Mouse (Mus musculus) ovary, postnatal 10 days (tissue): Measurements from ENCODE around the gene Gimap4.
"Not testable (repeated sequence)": the region's sequence is repeated elsewhere in the genome, so short reads cannot be mapped to it uniquely, and the experiment has no call there.

Source experiments
- DNase-seq: peaks from one replicate; pipeline ENCODE4 v3.0.0; 2022; ENCODE audit warnings: low spot score

Gimap4 gene

DNA sequence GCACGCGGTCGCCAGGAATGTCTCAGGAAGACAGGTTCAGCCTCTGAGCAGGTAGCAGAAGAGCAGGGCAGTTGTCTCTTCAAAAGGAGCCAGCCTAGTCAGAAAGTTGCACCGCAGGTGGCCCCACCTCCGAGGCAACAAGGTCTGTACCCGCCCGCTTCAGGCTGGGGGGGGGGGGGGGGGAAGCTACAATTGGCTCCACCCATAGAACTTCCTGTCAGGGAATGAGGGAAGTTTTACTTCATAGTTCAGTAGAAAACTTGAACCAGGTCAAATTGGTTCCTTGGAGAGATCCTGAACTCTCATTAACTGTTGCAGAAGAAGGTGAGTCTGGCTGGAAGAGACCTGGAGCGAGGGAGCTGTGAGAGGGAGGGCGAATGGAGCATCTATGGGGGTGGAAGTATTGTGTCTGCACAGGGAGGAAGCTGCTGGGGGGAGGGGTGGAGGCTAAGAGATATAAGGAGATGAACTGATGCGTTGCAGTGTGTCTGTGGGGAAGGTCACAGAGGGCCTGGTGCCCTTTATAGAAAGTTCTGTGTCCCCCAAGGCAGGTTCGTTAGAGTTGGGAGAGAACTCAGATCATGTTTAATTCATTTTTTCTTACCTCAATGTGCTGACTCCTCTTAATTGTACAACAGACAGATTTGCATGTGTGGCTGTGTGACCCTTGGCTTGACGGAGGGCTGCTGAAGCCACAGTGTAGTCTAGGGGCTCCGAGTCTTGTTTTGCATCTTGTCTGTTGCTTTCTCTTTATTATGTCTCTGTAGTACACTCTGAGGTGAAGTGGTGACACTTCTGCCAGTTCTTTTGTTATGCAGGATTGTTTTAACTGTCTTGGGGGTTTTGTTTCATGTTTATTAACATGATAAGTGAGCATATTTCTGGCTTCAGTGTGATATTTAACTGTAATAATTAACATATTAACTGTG, 8.2 kb upstream of the Gimap4 start, which contains the start of gene Gimap9:
Gimap9 (plus strand) TSS at position 199 of the 929 bp plus-strand sequence.
- no peak for DNase-seq

DNA sequence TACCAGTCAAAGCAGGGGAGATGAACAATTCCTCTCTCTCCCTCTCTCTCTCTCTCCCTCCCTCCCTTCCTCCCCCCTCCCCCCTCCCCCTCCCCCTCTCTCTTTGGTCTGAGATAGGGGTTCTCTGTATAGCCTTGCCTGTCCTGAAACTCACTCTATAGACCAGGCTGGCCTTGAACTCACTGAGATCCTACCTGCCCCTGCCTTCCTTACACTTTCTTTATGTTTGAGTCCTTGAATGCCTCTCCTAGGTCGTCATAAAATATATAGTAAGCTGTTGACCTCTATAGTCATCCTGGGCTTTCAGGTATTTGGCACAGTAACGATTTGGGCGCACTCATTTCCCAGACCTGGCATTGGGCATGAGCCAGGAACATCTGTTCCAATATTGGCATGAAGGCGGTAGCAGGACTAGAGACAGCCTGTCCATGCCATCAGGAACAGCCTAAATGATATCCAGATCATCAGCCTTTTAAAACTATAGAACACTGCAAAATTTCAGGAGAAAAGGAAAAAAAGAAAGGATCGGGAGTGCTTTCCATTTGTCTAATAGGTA, 7.4 kb upstream of the Gimap4 start:
- no peak for DNase-seq

DNA sequence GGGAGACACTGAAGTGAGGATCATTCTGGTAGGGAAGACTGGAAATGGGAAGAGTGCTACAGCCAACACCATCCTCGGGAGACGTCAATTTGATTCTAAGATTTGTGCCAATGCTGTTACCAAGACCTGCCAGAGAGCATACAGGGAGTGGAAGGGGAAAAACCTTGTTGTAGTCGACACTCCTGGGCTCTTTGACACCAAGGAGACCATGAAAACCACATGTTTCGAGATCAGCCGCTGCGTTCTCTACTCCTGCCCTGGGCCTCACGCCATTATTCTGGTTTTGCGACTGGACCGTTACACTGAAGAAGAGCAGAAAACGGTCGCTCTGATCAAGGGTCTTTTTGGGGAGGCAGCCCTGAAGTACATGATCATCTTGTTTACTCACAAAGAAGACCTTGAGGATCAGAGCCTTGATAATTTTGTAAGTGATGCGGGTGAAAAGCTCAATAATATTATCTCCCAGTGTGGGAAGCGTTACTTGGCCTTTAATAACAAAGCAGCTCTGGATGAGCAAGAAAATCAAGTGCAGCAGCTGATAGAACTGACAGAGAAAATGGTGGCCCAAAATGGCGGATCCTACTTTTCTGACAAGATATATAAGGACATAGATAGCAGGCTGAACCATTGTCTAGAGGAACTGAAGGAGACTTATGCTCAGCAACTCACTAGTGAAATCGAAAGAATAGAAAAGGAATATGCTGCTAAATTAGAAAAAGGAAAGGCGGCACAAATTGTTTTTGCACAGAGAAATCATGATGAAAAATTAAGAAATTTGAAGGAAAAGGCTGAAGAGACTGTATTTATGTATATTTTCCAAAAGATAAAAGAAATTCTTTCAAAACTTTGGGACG, 6.6 kb upstream of the Gimap4 start:
- DNase-seq = no peak

DNA sequence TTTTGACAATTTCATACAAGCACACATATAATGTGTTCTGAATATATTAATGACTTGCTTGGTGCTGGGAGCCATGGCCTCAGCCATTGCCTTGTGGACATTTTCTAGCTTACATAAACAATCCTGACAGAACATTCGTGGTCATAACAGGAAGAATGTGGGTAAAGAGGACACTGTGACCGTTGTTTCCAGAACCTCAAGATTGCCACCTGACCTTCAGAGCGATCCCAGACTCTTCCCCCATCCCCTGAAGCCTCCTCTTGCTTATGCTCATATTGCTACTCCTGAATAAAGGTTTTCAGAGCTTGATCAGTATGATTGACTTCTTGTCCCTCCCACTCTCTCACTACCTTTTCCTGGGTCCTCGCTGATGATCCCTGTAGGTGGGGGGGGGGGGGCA, 6.0 kb upstream of the Gimap4 start:
- DNase-seq = no peak

DNA sequence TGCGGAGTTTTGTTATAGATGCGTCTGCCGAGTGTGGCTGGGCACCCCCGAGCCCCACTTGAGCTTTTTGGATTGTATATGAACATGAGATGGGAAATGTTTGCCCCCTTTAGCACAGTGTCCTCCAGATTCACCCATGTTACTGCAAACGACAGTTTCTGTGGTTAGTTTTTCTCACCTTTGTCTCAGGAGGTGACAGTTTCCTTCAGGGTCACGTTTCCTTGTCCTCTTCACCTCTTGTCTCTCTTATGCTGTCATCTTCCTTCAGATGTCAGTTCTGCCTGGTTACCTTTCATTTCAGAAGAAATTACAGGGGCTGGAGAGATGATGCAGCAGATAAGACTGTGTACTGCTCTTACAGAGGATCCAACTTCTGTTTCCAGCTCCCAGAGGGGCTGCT, 4.6 kb upstream of the Gimap4 start:
- no peak for DNase-seq

DNA sequence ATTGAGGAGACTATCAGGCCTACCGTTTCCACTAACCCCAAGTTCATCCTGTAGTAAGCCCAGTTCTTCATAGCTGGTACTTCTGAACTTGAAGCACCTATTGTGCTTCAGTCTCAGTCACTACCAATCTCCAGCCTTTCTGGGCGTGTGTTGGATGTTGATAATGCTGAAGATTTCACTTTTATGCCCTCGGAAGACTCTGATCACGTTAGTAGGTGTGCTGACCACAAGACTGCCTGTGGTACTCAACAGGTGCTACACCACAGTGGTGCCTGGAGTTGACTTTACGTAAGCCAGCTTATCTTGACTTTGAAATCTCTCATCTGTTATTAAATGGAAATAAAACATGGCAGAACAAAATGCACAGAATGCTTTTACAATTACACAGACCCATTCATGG, 3.9 kb upstream of the Gimap4 start:
- no peak for DNase-seq

DNA sequence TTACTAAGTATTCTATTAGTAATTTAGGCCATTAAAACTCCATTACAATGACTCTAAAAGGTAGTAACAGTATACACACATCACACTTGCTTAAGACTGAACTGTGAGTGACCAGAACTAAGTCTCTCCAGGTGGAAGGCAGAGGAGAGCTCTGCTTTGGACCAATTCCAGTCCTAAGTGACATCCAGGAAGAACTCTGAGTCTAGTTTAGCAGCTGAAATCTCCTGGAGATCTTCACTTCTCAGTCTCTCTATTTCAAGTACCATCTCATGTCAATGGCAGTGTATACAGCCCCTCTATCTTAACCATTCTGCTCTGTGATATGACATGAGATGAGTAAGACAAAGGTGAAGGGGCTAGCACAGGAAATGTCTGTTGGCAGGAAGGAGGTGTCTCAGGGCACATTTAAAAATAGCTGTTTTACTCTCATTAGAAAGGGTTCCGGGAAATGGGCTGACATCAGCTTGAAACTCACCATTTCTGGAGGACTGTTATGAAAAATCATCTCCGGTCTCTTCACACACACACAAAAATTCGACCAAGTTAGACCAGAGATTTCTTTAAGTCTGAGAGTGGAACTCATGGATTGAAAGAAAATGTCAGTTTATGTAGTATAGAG, 2.8 kb upstream of the Gimap4 start:
- DNase-seq = no peak

DNA sequence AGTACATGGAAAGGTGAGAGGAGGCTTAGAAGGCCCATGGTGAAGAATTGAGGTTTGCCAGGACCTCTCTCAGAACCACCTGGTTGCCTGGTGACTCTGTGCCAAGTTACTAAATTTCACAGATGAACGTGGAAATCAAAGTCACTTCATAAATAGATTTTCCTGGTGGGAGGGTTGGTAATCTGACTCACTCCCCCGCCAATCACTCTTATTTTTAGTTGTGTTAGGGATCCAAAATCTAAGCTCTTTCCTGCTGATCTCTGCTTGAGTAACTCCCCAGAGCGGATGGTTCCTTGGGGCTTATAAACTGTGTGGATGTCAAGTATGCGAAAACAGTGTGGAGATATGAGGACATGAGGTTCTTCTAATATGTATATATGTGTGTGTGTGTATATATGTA, 2.1 kb upstream of the Gimap4 start:
- no peak for DNase-seq

DNA sequence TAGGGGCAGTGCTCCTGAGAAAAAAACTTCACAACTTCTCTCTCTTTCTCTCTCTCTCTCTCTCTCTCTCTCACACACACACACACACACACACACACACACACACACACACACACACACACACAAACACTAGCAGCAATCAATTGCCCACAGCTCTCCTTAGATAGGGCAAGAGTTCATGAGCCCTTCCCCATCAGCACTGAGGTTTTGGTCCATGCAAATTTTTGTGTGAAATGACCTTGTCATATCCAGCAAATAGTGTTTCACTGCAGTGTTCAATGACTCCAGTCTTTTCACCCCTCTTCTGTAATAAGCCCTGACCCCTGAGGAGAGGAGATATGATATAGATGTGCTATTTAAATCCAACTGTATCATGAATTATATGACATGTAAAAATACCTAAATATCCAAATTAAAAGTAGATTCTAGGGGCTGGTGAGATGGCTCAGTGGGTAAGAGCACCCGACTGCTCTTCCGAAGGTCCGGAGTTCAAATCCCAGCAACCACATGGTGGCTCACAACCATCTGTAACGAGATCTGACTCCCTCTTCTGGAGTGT, 1.0 kb upstream of the Gimap4 start:
- DNase-seq = not testable (repeated sequence)

DNA sequence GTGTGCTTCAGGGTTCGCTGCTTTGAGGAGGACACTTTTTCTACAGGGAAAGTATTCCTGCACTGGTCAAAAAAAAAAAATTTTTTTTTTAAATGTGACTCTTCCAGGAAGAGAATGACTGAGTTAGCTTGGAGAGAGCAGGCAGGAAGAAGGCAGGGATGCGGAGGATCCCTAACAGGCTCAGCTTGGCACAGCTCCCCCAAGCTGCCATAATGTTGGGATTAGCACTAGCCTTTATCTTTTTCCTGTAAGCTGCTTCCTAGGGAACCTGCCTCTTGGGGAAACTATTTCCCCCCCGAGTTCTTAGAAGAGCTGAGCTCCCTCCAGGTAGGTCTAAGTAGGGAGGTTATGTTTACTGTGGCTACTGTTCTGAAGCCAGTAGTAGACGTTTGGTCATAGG, 457 bp downstream of the Gimap4 start:
- no peak for DNase-seq

DNA sequence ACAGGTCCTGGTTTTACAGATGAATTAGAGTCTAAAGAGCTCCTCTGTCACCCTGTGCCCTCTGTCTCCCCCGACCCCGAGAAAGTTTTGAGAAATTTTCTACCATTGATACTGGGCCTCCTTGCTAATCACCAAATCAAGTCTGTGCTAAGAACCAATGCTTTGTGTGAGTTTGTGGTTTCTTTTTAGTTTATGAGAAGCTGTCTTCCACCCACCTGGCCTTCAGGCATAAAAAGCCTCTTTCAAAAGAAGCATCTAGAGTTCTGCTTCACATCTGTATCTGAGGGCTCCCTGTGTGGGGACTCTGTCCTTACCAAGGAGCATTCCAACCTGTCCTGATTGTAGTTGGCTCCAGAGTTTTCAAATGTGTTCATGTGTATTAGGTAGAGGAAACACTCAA, 902 bp downstream of the Gimap4 start:
- no peak for DNase-seq

DNA sequence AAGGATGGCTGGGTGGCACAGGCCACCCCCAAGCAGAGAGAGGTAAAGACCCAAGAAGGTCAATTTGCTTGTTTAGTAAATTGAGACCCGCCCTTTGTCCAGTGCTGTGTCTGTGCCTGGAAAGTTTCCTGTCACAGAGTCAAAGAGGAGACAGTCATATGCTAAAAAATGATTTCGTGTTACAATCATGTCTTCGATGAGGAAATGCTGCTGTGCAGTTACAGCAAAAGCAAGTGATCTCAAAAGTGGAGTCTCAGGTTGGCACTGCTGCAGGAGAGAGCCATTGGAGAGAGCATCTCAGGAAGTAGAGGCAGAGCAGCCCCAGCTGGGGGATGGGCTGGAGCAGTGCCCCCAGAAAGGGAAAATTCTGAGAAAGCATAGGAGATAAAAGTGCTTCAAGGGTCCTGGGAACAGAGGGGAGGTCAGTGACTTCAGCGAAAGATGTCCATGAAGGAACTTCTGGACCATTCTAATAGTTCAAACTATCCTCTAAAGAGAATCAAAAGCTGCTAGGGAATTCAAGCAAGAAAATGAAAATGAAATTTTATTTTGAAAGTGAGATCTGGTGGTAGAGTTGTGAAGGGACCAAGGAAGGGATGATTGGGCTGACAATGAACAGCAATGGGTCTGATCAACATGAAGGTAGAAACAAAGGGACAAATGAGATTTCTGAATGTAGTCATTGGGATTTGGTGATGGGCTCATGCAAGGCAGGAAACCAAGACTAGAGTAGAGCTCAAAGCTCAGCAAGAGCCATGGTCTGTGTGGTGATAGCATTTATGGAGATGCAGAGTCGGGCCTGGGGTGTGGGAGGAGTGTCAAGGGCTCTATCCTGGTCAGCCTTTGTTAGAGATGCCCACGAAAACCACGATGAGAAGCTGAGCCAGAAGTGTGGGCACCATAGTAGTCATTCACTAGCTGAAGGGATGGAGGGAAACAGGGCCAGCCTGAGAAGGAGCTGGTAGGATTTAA, 1.6 kb downstream of the Gimap4 start:
- no peak for DNase-seq

DNA sequence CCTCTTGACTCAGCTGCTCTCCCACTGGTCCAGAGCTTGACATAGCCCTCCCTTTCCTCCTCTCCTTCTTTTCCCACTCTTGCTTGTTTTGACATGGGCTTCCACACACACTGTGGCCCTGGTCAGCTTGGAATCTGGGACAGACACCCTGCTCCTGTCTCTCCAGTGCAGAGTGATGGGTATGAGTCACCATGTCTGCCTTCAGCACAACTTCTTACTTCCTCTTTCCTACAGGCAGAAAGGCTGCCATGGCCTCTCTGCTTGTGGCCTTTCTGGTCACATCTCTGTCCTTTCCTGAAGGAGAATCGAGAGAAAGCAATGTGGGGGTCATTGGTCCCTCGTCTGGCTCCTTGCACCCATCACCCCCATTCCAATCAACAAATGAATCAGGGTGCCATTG, 2.7 kb downstream of the Gimap4 start:
- DNase-seq = no peak

DNA sequence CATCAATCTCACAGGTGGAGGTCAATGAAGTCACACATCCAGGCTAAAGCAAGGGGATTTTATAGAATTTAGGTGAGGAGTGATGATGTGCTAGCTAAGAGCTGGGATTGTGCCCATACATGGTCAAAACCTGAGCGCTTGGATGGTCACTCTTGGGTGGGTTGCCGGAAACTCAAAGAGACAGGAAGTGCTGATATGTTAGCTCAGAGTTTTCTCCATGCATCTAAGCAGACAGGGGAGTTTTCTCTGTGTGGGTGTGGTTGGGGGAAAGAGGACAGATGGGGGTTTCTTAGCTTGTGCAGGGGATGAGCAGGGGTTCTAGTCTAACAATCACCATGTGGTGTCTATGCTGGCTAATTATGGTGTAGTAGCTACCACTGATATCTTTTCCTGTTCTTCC, 5.0 kb downstream of the Gimap4 start:
- DNase-seq = no peak

DNA sequence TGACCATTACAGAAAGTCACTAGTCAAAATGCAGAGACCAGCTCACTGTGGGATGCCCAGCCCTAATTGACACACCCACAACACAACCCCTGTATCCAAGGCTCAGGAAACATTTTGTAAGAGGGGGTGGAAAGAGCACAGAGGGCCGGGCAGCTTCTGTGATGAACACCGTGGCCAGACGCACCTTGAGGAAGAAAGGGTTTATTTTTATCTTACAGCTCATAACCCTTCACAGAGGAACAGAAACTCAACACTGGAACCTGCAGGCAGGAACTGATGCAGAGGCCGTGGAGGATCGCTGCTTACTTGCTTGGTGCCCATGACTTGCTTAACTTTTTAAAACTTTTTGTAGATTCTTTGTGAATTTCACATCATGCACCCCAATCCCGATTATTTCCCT, 8.6 kb downstream of the Gimap4 start:
- no peak for DNase-seq

DNA sequence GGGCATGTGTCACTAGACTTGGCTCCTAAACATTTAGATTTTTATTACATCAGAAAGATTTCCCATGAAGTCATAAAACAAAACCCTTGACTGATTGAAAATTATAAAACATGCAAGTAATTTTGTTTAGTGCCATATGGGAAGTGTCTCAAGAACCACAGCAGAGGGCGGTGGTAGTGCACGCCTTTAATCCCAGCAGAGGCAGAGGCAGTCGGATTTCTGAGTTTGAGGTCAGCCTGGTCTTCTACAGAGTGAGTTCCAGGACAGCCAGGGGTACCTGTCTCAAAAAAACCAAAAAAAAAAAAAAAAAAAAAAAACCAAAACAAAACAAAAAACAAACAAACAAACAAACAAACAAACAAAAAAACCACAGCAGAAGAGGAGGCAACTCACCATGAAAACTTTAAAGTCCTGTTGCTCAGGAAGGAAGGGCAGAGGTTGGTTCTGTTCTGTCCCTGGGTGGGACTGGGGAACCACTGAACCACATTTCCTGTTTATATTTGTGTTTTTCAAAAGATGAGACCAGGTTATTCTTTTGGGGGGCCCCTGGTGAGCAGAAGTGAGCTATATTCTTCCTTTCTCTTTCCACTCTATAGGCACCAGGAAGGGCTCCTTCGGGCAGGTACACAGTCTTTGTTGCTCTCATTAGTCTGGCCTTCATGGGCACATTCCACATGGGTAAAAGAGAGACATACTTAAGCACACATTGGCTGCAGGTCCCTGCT, 12.6 kb downstream of the Gimap4 start:
- DNase-seq = no peak

DNA sequence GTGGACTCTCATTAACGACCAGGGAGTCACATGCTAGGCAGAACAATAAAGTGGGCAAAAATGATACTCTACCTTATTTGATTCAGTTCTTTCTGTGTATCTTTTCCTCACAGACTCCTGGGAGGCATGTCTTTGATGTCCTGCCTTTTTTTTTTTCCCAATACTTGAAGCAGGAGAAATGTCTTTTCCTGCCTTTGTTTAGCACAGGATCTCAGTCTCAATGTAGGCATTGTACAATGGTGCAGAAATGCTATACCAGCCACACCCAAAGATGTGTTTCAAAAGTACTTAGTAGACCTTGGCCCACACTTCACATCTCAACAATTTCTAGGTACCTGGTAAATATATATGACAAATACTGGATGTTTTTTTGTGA, 13.2 kb downstream of the Gimap4 start:
- no peak for DNase-seq

DNA sequence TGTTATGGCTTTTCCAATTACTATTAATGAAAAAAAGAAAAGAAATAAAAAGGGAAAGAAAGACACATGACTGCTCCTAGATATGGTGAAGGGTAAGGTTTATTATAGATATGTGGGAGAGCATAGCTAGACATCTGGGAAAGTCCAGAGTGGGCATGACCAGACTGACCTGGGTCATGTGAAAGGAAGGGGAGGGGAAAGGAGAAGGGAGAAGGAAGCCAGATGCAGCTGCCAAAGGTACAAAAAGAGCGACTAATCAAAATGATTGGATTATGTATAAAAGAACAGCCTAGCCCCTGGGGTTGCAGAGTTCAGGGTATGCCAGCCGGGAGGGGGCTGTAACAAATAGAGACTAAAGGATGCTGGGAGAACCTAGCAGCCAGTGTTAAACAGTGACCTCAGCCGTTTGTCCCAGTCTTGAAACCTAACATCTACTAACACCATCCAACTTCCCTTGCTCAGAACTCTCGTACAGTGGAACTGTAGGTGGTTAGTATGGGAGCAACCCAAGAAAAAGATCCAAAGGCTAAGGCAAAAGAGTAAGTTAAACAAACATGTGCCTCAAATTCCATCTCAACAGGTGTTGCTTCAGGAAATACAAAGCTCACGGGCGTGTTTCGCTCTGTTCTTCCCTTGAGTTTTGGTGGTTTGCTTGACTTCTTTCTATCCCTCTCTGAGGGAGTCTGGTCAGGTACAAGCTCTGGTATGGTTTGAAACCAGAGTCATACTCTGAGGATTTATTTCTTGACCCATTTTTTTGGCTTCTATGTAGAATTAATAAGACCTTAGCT, 13.9 kb downstream of the Gimap4 start:
- DNase-seq = no peak

DNA sequence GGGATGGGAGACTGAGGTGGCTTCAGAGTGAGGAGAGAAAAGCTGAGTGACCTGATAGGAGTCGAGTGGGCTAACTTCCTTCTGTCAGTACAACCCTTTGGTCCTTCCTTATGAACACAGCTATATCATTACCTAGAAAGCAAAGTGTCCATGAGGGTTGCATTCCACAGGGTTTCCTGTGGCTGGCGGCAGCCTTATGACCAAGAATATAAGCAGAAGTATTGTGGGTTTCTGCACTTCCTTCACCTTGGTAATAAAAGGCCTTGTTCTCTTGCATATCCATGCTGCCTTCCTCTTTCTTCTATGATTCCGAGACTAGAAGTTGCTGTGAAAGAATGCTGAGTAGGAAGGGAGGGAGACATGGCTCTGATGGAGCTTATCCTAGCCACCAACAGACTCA, 14.5 kb downstream of the Gimap4 start:
- DNase-seq = no peak
